Mouse (Mus musculus) CH12.LX (cell line): ENCODE measurements around the gene Fosl1.

Source experiments
- CTCF ChIP-seq, 2 experiments: IDR thresholded peaks in 1 of 2; conservative IDR thresholded peaks in 1 of 2; 2 replicates each; pipeline ENCODE4 v1.5.1; 2011 to 2012; ENCODE audit warnings: low read depth in 2 of 2, low read length in 2 of 2, improper control_type of control experiment in 1 of 2, inconsistent platforms in 1 of 2, mild to moderate bottlenecking in 1 of 2, moderate library complexity in 1 of 2
- ETS1 ChIP-seq: conservative IDR thresholded peaks from 2 replicates; pipeline ENCODE4 v1.6.1; 2012; ENCODE audit warnings: low read depth, mild to moderate bottlenecking, inconsistent platforms, low read length, improper control_type of control experiment, moderate library complexity
- GABPA ChIP-seq: IDR thresholded peaks from 2 replicates; pipeline ENCODE4 v1.6.1; 2012; ENCODE audit warnings: low read depth, low read length, improper control_type of control experiment, inconsistent platforms; ENCODE audit not compliant: insufficient replicate concordance
- JUND ChIP-seq: conservative IDR thresholded peaks from 2 replicates; pipeline ENCODE4 v1.6.1; 2011; ENCODE audit warnings: low read depth, low read length, improper control_type of control experiment
- KAT2A ChIP-seq: IDR thresholded peaks from 2 replicates; pipeline ENCODE4 v1.6.1; 2012; ENCODE audit warnings: low read length, improper control_type of control experiment, inconsistent platforms; ENCODE audit not compliant: insufficient replicate concordance
- MXI1 ChIP-seq: IDR thresholded peaks from 2 replicates; pipeline ENCODE4 v1.6.1; 2011; ENCODE audit warnings: mild to moderate bottlenecking, low read depth, low read length, improper control_type of control experiment
- POLR2A ChIP-seq: IDR thresholded peaks from 2 replicates; pipeline ENCODE4 v1.6.1; 2011; ENCODE audit warnings: low read depth, mild to moderate bottlenecking, improper control_type of control experiment, low read length
- POLR2AphosphoS2 ChIP-seq: IDR thresholded peaks from 2 replicates; pipeline ENCODE4 v1.6.1; 2011; ENCODE audit warnings: low read depth, low read length, improper control_type of control experiment
- USF2 ChIP-seq: conservative IDR thresholded peaks from 2 replicates; pipeline ENCODE4 v1.6.1; 2011; ENCODE audit warnings: low read depth, low read length, improper control_type of control experiment
- ZC3H11A ChIP-seq: IDR thresholded peaks from 2 replicates; pipeline ENCODE4 v1.6.1; 2012; ENCODE audit warnings: low read depth, mild to moderate bottlenecking, inconsistent platforms, low read length, improper control_type of control experiment
- ZNF384 ChIP-seq: IDR thresholded peaks from 2 replicates; pipeline ENCODE4 v1.6.1; 2012; ENCODE audit warnings: low read depth, low read length, improper control_type of control experiment, inconsistent platforms

DNA sequence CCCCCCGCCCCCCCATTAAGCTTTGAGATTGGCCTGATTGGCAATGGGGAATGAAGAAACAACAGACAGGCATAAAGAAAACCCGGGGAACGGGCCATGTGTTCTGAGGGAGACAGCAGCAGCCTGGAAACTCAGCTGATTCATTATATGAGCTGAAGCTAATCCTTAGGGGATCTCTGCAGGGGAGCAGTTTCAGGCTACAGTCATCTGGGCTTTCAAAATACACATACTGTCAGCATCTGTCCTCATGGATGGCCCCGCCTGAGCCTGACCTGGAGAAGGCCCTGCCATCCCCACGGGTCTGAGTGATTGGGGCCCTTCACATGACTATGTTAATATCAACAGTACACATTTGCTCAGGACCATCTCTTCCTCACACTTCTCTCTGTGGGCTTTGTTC lies 24.5 kb downstream of the Fosl1 start:
- no peak for TF ChIP-seq CTCF (conservative IDR thresholded peaks at IDR 0.05 in 1 of 2, IDR thresholded peaks at IDR 0.05 in 1 of 2; ENCODE audit: low read depth in 2 of 2, low read length in 2 of 2)
- no peak for TF ChIP-seq POLR2A
- no peak for TF ChIP-seq POLR2AphosphoS2
- TF ChIP-seq KAT2A: no peak
- TF ChIP-seq ZC3H11A: no peak
- no peak for TF ChIP-seq GABPA
- TF ChIP-seq ZNF384: no peak
- no peak for TF ChIP-seq USF2
- no peak for TF ChIP-seq ETS1
- no peak for TF ChIP-seq JUND
- TF ChIP-seq MXI1: no peak
